Mouse (Mus musculus) forebrain, embryonic 14.5 days (tissue): ENCODE results near the gene Dysf. TPM values are rescaled to one million over a fixed set of nuclear protein-coding genes. Genes with fewer than 3 reads are reported as not detected.
A peak's percentile ranks its signal among the peaks of the same experiment; 100 is the strongest.

Source experiments
- ATAC-seq: fragments of 200-750 bp; cut with Nextera tagmentation; 2 replicates; pipeline ENCODE4 v1.8.0; 2017; ENCODE audit warnings: mild to moderate bottlenecking, moderate library complexity
- DNase-seq: peaks from one replicate; pipeline ENCODE4 v3.0.0-alpha.2; 2015; ENCODE audit warnings: low spot score
- H3K27ac ChIP-seq: fragments of 300-500 bp; sonication (generic); 2 replicates; pipeline ENCODE4 v1.5.1; 2014; ENCODE audit warnings: low read depth, mild to moderate bottlenecking, control low read depth, low read length, moderate library complexity
- H3K27me3 ChIP-seq: fragments of 300-500 bp; sonication (generic); replicated peaks from 2 replicates; pipeline ENCODE4 v1.6.1; 2014; ENCODE audit warnings: low read length, control low read depth, mixed read lengths; ENCODE audit not compliant: control insufficient read depth, insufficient read depth
- H3K36me3 ChIP-seq: fragments of 300-500 bp; sonication (generic); 2 replicates; pipeline ENCODE4 v1.6.1; 2014; ENCODE audit warnings: low read length, control low read depth; ENCODE audit not compliant: control insufficient read depth, insufficient read depth
- H3K4me1 ChIP-seq: fragments of 300-500 bp; sonication (generic); 2 replicates; pipeline ENCODE4 v1.6.1; 2014; ENCODE audit warnings: antibody characterized with exemption, low read length, control low read depth; ENCODE audit not compliant: control insufficient read depth, insufficient read depth
- H3K4me2 ChIP-seq: fragments of 300-500 bp; sonication (generic); 2 replicates; pipeline ENCODE4 v1.6.1; 2014; ENCODE audit warnings: mild to moderate bottlenecking, control low read depth, low read length
- H3K4me3 ChIP-seq: fragments of 300-500 bp; sonication (generic); 2 replicates; pipeline ENCODE4 v1.5.1; 2014; ENCODE audit warnings: low read depth, low read length, control low read depth
- H3K9ac ChIP-seq: fragments of 300-500 bp; sonication (generic); 2 replicates; pipeline ENCODE4 v1.6.1; 2014; ENCODE audit warnings: mild to moderate bottlenecking, low read length, control low read depth, moderate library complexity
- H3K9me3 ChIP-seq: fragments of 300-500 bp; sonication (generic); replicated peaks from 2 replicates; pipeline ENCODE4 v1.6.1; 2016; ENCODE audit warnings: low read length, control low read depth, mixed read lengths; ENCODE audit not compliant: control insufficient read depth
- WGBS: fragments of 180-500 bp; shearing (Covaris S2); extraction: QIAGEN DNeasy Blood & Tissue Kit; methylation state at CpG from one replicate; pipeline ENCODE4 v1.1.7; 2014; 5-methylcytosine and 5-hydroxymethylcytosine counted together
- polyA plus RNA-seq: library from polyadenylated mRNA; unstranded; fragments of >200 nt; fragmentation: Nextera tagmentation; extraction: Ambion mirVana; gene quantifications from 2 replicates; pipeline ENCODE4 v1.2.1, GENCODE M21; 2014

Dysf gene
- polyA plus RNA-seq, 1 experiment from 2014 or later, result 1.2 TPM

GRCm38 (mm10) chr6:84059771-84060414 lies 51.5 kb downstream of the Dysf start:
- Histone ChIP-seq H3K27ac (no peak overlapping the region), H3K4me2 (no peak overlapping the region), H3K27me3 (no peaks in the 10 kb centered on the region), H3K4me3 (no peak overlapping the region), H3K36me3 (no peaks in the 10 kb centered on the region), H3K4me1 (no peaks in the 10 kb centered on the region), H3K9me3 (no peaks in the 10 kb centered on the region), H3K9ac (no peak overlapping the region)
- ATAC-seq (no peak), DNase-seq (no peak)
- 38% methylated on average over 4 of the region's 4 CpGs for WGBS

- Histone ChIP-seq H3K4me1 (no peaks in the 10 kb centered on the region), H3K36me3 (no peaks in the 10 kb centered on the region), H3K27ac (no peak overlapping the region), H3K27me3 (no peaks in the 10 kb centered on the region), H3K4me2 (no peak overlapping the region), H3K4me3 (no peak overlapping the region), H3K9ac (no peak overlapping the region), H3K9me3 (no peaks in the 10 kb centered on the region)
- WGBS, result 9% methylated on average over 5 of the region's 5 CpGs
- ATAC-seq, result peak; percentile 62; the same call in 1 of the 2 replicates
- DNase-seq, result peak; percentile 84
Measured at GRCm38 (mm10) chr6:84061328-84061727, 52.9 kb downstream of the Dysf start.

GRCm38 (mm10) chr6:84062541-84062940 lies 54.2 kb downstream of the Dysf start:
- no peaks in the 10 kb centered on the region for H3K4me1 ChIP-seq
- ATAC-seq (no peak), DNase-seq (no peak)
- no peak overlapping the region for H3K4me2 ChIP-seq
- H3K27ac ChIP-seq, result no peak overlapping the region
- no peak overlapping the region for H3K4me3 ChIP-seq
- no peaks in the 10 kb centered on the region for H3K27me3 ChIP-seq
- no peaks in the 10 kb centered on the region for H3K9me3 ChIP-seq
- no peak overlapping the region for H3K9ac ChIP-seq
- WGBS, result 67% methylated on average over 5 of the region's 5 CpGs
- H3K36me3 ChIP-seq, result no peaks in the 10 kb centered on the region

- Histone ChIP-seq H3K27ac (no peak overlapping the region), H3K4me1 (no peaks in the 10 kb centered on the region), H3K4me2 (no peak overlapping the region), H3K27me3 (no peaks in the 10 kb centered on the region), H3K9ac (no peak overlapping the region), H3K9me3 (no peaks in the 10 kb centered on the region), H3K36me3 (no peaks in the 10 kb centered on the region), H3K4me3 (no peak overlapping the region)
- WGBS, result 89% methylated on average over 5 of the region's 5 CpGs
- no peak for DNase-seq
- no peak for ATAC-seq
Measured at GRCm38 (mm10) chr6:84068236-84068635, 59.8 kb downstream of the Dysf start.

- 84% methylated on average over 6 of the region's 6 CpGs for WGBS
- Histone ChIP-seq H3K4me1 (no peaks in the 10 kb centered on the region), H3K4me2 (no peak overlapping the region), H3K27ac (no peak overlapping the region), H3K27me3 (no peaks in the 10 kb centered on the region), H3K4me3 (no peak overlapping the region), H3K9me3 (no peaks in the 10 kb centered on the region), H3K9ac (no peak overlapping the region), H3K36me3 (no peaks in the 10 kb centered on the region)
- DNase-seq, result no peak
- ATAC-seq, result no peak
Measured at GRCm38 (mm10) chr6:84070251-84070650, 61.9 kb downstream of the Dysf start.

- no peaks in the 10 kb centered on the region for H3K4me1 ChIP-seq
- H3K9me3 ChIP-seq, result no peaks in the 10 kb centered on the region
- 59% methylated on average over 9 of the region's 9 CpGs for WGBS
- no peaks in the 10 kb centered on the region for H3K36me3 ChIP-seq
- DNase-seq (no peak), ATAC-seq (no peak)
- no peak overlapping the region for H3K4me2 ChIP-seq
- no peak overlapping the region for H3K4me3 ChIP-seq
- no peak overlapping the region for H3K9ac ChIP-seq
- H3K27ac ChIP-seq, result no peak overlapping the region
- H3K27me3 ChIP-seq, result no peaks in the 10 kb centered on the region
Measured at GRCm38 (mm10) chr6:84072574-84072973, 64.2 kb downstream of the Dysf start.

- H3K27me3 ChIP-seq, result no peaks in the 10 kb centered on the region
- no peak for ATAC-seq
- H3K4me3 ChIP-seq, result no peak overlapping the region
- no peaks in the 10 kb centered on the region for H3K36me3 ChIP-seq
- DNase-seq, result peak; percentile 34
- no peaks in the 10 kb centered on the region for H3K4me1 ChIP-seq
- 40% methylated on average over 1 of the region's 1 CpGs for WGBS
- no peaks in the 10 kb centered on the region for H3K9me3 ChIP-seq
- no peak overlapping the region for H3K27ac ChIP-seq
- H3K9ac ChIP-seq, result no peak overlapping the region
- H3K4me2 ChIP-seq, result no peak overlapping the region
Measured at GRCm38 (mm10) chr6:84078172-84078571, 69.8 kb downstream of the Dysf start.

- WGBS, result 53% methylated on average over 3 of the region's 3 CpGs
- Histone ChIP-seq H3K4me2 (no peak overlapping the region), H3K9ac (no peak overlapping the region), H3K27ac (no peak overlapping the region), H3K27me3 (no peaks in the 10 kb centered on the region), H3K9me3 (no peaks in the 10 kb centered on the region), H3K4me1 (no peaks in the 10 kb centered on the region), H3K36me3 (no peaks in the 10 kb centered on the region), H3K4me3 (no peak overlapping the region)
- ATAC-seq (no peak), DNase-seq (no peak)
Measured at GRCm38 (mm10) chr6:84080631-84081030, 72.2 kb downstream of the Dysf start.

GRCm38 (mm10) chr6:84084757-84085156 lies 76.4 kb downstream of the Dysf start:
- no peak overlapping the region for H3K9ac ChIP-seq
- no peak for DNase-seq
- 77% methylated on average over 10 of the region's 10 CpGs for WGBS
- no peak for ATAC-seq
- no peaks in the 10 kb centered on the region for H3K27me3 ChIP-seq
- H3K36me3 ChIP-seq, result no peaks in the 10 kb centered on the region
- H3K27ac ChIP-seq, result no peak overlapping the region
- no peak overlapping the region for H3K4me3 ChIP-seq
- no peaks in the 10 kb centered on the region for H3K4me1 ChIP-seq
- H3K9me3 ChIP-seq, result 0 out of 2 replicates have a peak, but pooled peaks cover 2% of the 10 kb centered on the region
- H3K4me2 ChIP-seq, result no peak overlapping the region
